Mouse (Mus musculus): ENCODE results near the gene Rabif. TPM values are rescaled to one million over a fixed set of nuclear protein-coding genes. Genes with fewer than 3 reads are reported as not detected.

Gene Rabif
- polyA plus RNA-seq, 1 experiment from 2014 or later = 73.9 TPM

DNA sequence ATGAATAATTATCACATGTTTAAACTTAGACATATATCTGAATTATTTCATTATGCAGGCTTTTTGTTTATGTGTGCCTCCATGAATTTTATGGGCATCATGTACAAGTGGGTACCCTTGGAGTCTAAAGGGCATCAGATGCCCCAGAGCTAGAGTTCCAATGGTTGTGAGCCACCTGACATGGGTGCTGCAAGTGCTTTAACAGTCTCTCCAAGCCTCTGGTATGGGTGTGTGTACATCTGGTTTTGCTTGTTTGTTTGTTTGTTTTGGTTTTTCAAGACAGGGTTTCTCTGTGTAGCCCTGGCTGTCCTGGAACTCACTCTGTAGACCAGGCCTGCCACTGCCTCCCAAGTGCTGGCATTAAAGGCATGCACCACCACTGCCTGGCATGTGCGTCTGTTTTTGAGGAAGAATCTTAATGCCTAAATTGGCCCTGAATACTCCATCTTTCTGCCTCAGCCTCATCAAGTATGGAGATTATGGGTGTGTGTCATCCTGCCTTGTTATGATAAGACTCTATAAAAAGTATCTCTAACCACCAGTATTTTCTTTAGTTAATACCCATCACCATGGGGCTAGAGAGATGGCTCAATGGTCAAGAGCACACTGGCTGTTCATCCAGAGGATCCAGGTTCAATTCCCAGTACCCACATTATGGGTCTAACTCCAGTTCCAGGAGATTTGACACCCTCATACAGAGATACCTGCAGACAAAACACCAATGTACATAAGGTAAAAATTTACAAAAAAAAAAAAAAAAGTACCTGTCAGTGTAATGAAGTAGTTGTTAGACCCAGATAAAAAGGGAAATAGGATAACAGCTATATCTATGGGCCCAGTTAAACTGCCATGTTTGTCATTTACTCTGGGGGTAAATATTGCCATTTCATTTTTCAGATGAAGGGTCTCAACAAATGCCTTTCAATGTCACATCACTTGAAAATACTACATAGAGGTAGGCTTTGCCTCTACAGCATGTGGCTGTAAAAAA is 33.9 kb upstream of the Rabif start:
- ATAC-seq (ENCODE audit: low FRiP score) (no peak), DNase-seq (ENCODE audit: low spot score) (no peak)
- H3K4me2 ChIP-seq (replicated peaks) = no peak overlapping the region
- H3K4me3 ChIP-seq (replicated peaks; ENCODE audit: low read length) = no peak overlapping the region
- 96% methylated on average over 1 of the region's 1 CpGs for WGBS
- H3K27ac ChIP-seq = no peak overlapping the region
- H3K36me3 ChIP-seq (replicated peaks; ENCODE audit: control insufficient read depth, insufficient read depth) = peaks cover 68% of the 10 kb centered on the region
- no peaks in the 10 kb centered on the region for H3K9me3 ChIP-seq (ENCODE audit: control insufficient read depth, low read length)
- H3K4me1 ChIP-seq (replicated peaks; ENCODE audit: control insufficient read depth, insufficient read depth, low read length) = peaks cover 8% of the 10 kb centered on the region
- no peak overlapping the region for H3K9ac ChIP-seq
- H3K27me3 ChIP-seq (ENCODE audit: control insufficient read depth, insufficient read depth, low read length) = no peaks in the 10 kb centered on the region

DNA sequence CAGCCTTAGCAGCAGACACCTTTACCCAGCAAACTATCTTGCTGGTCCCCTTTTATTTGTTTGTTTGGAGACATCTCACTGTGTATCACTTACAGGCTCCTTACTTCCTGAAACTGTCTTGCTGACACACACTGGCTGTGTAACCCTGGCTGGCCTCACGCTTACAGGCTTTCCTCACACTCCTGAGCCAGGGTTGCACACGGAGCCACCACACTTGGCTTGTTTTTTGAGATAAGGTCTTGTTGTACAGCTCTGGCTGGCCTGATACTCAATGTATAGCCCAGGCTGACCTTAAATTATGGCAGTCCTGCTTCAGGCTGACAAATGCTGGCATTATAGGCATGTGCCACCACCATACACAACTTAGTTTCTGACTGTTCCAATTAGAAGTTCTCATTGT is 9.8 kb upstream of the Rabif start:
- WGBS = 97% methylated on average over 2 of the region's 2 CpGs
- Histone ChIP-seq H3K9ac (no peak overlapping the region), H3K27ac (no peak overlapping the region), H3K9me3 (ENCODE audit: control insufficient read depth, low read length) (no peaks in the 10 kb centered on the region), H3K4me3 (replicated peaks; ENCODE audit: low read length) (no peak overlapping the region), H3K4me1 (replicated peaks; ENCODE audit: control insufficient read depth, insufficient read depth, low read length) (no peaks in the 10 kb centered on the region), H3K27me3 (ENCODE audit: control insufficient read depth, insufficient read depth, low read length) (no peaks in the 10 kb centered on the region), H3K4me2 (replicated peaks) (no peak overlapping the region), H3K36me3 (replicated peaks; ENCODE audit: control insufficient read depth, insufficient read depth) (peaks cover 72% of the 10 kb centered on the region)
- ATAC-seq (ENCODE audit: low FRiP score) (no peak), DNase-seq (ENCODE audit: low spot score) (no peak)

DNA sequence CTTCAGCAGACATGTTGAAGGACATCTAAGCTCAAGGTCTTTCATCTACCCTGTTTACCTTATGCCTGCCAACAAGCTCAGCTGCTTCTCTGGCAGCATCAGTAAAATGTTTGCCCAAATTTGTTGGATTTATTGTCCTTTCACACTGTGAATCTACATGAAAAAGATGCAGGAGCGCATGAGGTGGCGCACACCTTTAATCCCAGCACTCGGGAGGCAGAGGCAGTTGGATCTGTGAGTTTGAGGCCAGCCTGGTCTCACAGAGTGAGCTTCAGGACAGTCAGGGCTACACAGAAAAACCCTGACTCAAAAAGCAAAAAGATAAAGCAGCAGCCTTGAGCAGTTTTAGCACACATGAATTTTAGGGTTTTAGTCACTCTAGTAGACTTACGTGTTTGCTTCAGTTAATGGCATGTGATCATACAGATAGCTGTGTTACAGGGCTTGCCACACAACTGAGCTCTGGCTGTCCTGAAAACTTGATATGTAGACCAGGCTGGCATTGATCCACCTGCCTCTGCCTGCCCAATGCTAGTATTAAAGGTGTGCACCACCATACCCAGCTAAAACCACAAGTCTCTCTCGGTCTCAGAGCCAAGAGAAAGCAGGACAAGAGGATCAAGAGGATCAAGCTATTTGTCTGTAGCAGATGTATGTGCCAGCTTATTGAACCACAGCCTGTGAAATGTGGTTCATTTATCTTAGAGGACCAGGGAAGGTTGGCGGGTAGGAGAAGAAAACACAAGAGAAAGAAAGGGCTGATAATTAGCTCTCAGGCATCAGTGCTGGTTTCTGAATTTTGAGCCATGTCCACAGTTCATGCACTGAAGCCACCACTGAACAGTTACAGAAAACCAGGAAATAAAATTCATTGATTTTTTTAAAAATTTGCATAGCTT is 3.3 kb upstream of the Rabif start:
- Histone ChIP-seq H3K9me3 (ENCODE audit: control insufficient read depth, low read length) (no peaks in the 10 kb centered on the region), H3K27ac (no peak overlapping the region), H3K36me3 (replicated peaks; ENCODE audit: control insufficient read depth, insufficient read depth) (peaks cover 51% of the 10 kb centered on the region), H3K4me2 (replicated peaks) (no peak overlapping the region), H3K4me1 (replicated peaks; ENCODE audit: control insufficient read depth, insufficient read depth, low read length) (peaks cover 17% of the 10 kb centered on the region), H3K9ac (no peak overlapping the region), H3K27me3 (ENCODE audit: control insufficient read depth, insufficient read depth, low read length) (no peaks in the 10 kb centered on the region), H3K4me3 (replicated peaks; ENCODE audit: low read length) (no peak overlapping the region)
- DNase-seq (ENCODE audit: low spot score) (no peak), ATAC-seq (ENCODE audit: low FRiP score) (no peak)
- 91% methylated on average over 6 of the region's 6 CpGs for WGBS

DNA sequence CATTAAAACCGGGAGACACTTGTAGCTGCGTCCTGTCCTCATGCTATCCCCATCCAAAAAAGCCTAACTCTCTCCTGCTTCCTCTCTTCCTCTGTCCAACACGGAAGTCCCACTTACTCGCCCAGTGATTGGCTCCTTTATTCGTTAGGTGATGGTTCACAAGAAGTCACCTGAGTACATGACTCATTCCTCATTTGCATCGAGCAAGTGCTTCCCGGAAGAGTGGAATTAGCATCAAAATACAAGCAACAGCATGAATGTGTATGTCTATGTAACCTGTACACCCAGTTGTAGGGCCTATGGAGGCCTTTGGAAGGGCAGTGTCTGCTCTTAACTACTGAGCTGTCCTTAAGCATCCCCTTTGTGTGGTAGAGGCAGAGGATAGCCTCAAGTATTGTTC is 2.2 kb upstream of the Rabif start:
- no peak for ATAC-seq (ENCODE audit: low FRiP score)
- Histone ChIP-seq H3K4me1 (replicated peaks; ENCODE audit: control insufficient read depth, insufficient read depth, low read length) (peaks cover 19% of the 10 kb centered on the region), H3K36me3 (replicated peaks; ENCODE audit: control insufficient read depth, insufficient read depth) (peaks cover 43% of the 10 kb centered on the region), H3K9me3 (ENCODE audit: control insufficient read depth, low read length) (no peaks in the 10 kb centered on the region), H3K4me3 (replicated peaks; ENCODE audit: low read length) (no peak overlapping the region), H3K9ac (no peak overlapping the region), H3K4me2 (replicated peaks) (no peak overlapping the region), H3K27ac (no peak overlapping the region), H3K27me3 (ENCODE audit: control insufficient read depth, insufficient read depth, low read length) (no peaks in the 10 kb centered on the region)
- 77% methylated on average over 7 of the region's 7 CpGs for WGBS
- DNase-seq (ENCODE audit: low spot score) = no peak

DNA sequence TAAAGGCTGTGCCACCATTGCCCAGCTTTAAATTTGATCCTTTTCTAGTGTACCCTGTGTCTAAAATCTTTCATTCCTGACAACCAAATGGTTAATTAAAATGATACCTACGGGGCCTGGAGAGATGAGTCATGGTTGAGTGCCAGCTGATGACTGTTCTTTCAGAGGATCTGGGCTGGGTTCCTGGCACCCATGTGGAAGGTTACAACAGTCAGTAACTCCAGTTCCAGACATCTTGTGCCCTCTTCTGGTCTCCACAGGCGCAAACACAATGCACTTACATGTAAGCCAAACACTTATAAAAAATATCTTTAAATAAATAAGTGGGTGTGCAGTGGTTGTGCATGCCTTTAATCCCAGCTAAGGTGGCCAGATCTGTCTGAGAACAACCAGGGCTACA is 952 bp upstream of the Rabif start:
- H3K9ac ChIP-seq = peak overlapping the region; percentile 67; the same call in 1 of the 2 replicates
- H3K4me2 ChIP-seq (replicated peaks) = peak overlapping the region; percentile 74
- WGBS = 77% methylated on average over 2 of the region's 2 CpGs
- no peaks in the 10 kb centered on the region for H3K9me3 ChIP-seq (ENCODE audit: control insufficient read depth, low read length)
- DNase-seq (ENCODE audit: low spot score) = no peak
- H3K36me3 ChIP-seq (replicated peaks; ENCODE audit: control insufficient read depth, insufficient read depth) = peaks cover 33% of the 10 kb centered on the region
- no peaks in the 10 kb centered on the region for H3K27me3 ChIP-seq (ENCODE audit: control insufficient read depth, insufficient read depth, low read length)
- no peak for ATAC-seq (ENCODE audit: low FRiP score)
- peaks cover 19% of the 10 kb centered on the region for H3K4me1 ChIP-seq (replicated peaks; ENCODE audit: control insufficient read depth, insufficient read depth, low read length)
- H3K4me3 ChIP-seq (replicated peaks; ENCODE audit: low read length) = no peak overlapping the region
- peak overlapping the region; percentile 88; the same call in 1 of the 2 replicates for H3K27ac ChIP-seq

DNA sequence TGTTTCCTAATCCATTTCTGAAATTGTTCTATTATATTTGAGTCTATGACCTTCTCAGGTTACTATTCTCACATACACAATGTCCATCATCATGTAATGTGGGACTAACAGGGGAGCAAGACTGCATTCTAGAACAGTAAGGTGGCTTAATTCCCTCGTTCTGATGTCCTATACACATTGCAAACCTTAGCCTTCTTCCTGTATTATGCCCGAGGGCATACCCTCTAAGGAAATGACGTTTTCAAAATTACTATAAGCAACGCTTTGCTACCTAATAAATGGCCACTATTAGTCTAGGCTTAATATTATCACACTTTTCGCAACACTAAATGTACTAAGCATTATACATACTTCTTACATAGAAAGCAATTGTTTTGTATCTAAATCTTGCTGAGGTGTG is 492 bp upstream of the Rabif start:
- WGBS = 27% methylated on average over 5 of the region's 5 CpGs
- Histone ChIP-seq H3K9ac (peak overlapping the region; percentile 67), H3K4me2 (replicated peaks) (peak overlapping the region; percentile 74), H3K27ac (peak overlapping the region; percentile 88), H3K9me3 (ENCODE audit: control insufficient read depth, low read length) (no peaks in the 10 kb centered on the region), H3K4me1 (replicated peaks; ENCODE audit: control insufficient read depth, insufficient read depth, low read length) (peaks cover 19% of the 10 kb centered on the region), H3K4me3 (replicated peaks; ENCODE audit: low read length) (peak overlapping the region; percentile 63), H3K36me3 (replicated peaks; ENCODE audit: control insufficient read depth, insufficient read depth) (peaks cover 32% of the 10 kb centered on the region), H3K27me3 (ENCODE audit: control insufficient read depth, insufficient read depth, low read length) (no peaks in the 10 kb centered on the region)
- ATAC-seq (ENCODE audit: low FRiP score) (no peak), DNase-seq (ENCODE audit: low spot score) (no peak)

DNA sequence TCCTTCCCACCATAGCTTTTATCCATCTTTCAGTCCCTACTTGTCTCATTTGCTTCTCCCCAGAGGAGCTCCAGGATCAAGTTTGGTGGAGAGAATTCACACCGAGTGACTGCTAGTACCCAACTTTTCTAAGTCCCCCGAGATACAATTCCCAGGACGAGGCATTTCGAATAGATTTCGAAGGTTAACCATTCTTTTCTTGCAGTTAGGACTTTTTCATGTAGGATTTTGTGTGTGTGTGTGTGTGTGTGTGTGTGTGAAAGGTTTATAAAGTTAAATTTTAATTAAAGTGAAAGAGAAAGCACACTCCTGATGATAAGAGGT is 730 bp downstream of the Rabif start:
- WGBS = 20% methylated on average over 5 of the region's 5 CpGs
- ATAC-seq (ENCODE audit: low FRiP score) (no peak), DNase-seq (ENCODE audit: low spot score) (no peak)
- peak overlapping the region; percentile 67 for H3K9ac ChIP-seq
- H3K27me3 ChIP-seq (ENCODE audit: control insufficient read depth, insufficient read depth, low read length) = no peaks in the 10 kb centered on the region
- H3K4me3 ChIP-seq (replicated peaks; ENCODE audit: low read length) = peak overlapping the region; percentile 63
- H3K4me1 ChIP-seq (replicated peaks; ENCODE audit: control insufficient read depth, insufficient read depth, low read length) = peaks cover 19% of the 10 kb centered on the region
- peak overlapping the region; percentile 74 for H3K4me2 ChIP-seq (replicated peaks)
- peak overlapping the region; percentile 88 for H3K27ac ChIP-seq
- H3K36me3 ChIP-seq (replicated peaks; ENCODE audit: control insufficient read depth, insufficient read depth) = peaks cover 20% of the 10 kb centered on the region; the same call in 1 of the 2 replicates
- H3K9me3 ChIP-seq (ENCODE audit: control insufficient read depth, low read length) = no peaks in the 10 kb centered on the region

DNA sequence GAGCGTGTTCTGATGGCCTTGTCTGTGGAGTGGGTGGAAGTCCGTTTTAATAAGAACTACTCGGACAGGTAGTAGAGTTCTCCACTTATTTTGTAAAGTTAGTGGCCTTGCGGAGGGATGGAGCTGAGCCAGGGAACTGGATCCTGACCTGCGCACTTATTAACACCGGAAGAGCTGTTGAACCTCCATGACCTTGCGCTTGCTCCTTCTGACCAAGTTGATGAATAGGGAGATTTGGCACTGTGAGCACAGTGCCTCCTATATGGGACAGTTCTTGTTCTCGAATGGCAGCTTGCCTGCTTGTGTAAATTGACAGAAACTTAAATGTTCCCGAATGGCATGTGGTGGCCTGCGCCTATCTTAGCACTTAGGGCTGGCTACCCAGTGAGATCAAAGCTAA is 1.5 kb downstream of the Rabif start:
- H3K4me2 ChIP-seq (replicated peaks) = no peak overlapping the region; the same call in 1 of the 2 replicates
- no peaks in the 10 kb centered on the region for H3K27me3 ChIP-seq (ENCODE audit: control insufficient read depth, insufficient read depth, low read length)
- WGBS = 87% methylated on average over 10 of the region's 10 CpGs
- no peak for ATAC-seq (ENCODE audit: low FRiP score)
- peaks cover 19% of the 10 kb centered on the region for H3K4me1 ChIP-seq (replicated peaks; ENCODE audit: control insufficient read depth, insufficient read depth, low read length)
- no peaks in the 10 kb centered on the region for H3K9me3 ChIP-seq (ENCODE audit: control insufficient read depth, low read length)
- H3K36me3 ChIP-seq (replicated peaks; ENCODE audit: control insufficient read depth, insufficient read depth) = 0 out of 2 replicates have a peak, but pooled peaks cover 14% of the 10 kb centered on the region
- H3K27ac ChIP-seq = no peak overlapping the region
- DNase-seq (ENCODE audit: low spot score) = no peak
- no peak overlapping the region for H3K4me3 ChIP-seq (replicated peaks; ENCODE audit: low read length)
- no peak overlapping the region; the same call in 1 of the 2 replicates for H3K9ac ChIP-seq

DNA sequence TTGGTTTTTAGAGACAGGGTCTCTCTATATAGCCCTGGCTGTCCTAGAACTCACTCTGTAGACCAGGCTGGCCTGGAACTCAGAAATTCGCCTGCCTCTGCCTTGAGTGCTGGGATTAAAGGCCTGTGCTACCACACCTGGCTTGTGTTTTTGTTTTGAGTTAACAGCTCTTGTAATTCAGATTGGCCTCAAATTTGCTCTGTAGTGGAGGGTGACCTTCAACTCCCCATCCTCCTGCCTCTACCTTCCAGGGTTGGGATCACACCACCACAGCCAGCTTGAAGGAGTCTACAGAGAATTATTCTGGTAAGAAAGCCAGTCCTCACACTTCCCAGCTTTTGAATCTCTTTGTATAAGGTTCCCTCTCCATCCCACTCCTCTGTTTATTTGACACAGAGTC is 6.5 kb downstream of the Rabif start:
- ATAC-seq (ENCODE audit: low FRiP score) = no peak
- Histone ChIP-seq H3K9me3 (ENCODE audit: control insufficient read depth, low read length) (no peaks in the 10 kb centered on the region), H3K27me3 (ENCODE audit: control insufficient read depth, insufficient read depth, low read length) (no peaks in the 10 kb centered on the region), H3K4me3 (replicated peaks; ENCODE audit: low read length) (no peak overlapping the region), H3K27ac (no peak overlapping the region), H3K4me2 (replicated peaks) (no peak overlapping the region), H3K4me1 (replicated peaks; ENCODE audit: control insufficient read depth, insufficient read depth, low read length) (peaks cover 5% of the 10 kb centered on the region; the same call in 1 of the 2 replicates), H3K36me3 (replicated peaks; ENCODE audit: control insufficient read depth, insufficient read depth) (peaks cover 20% of the 10 kb centered on the region), H3K9ac (no peak overlapping the region)
- no peak for DNase-seq (ENCODE audit: low spot score)
- 94% methylated on average over 1 of the region's 1 CpGs for WGBS

Data from hindbrain, embryonic 14.5 days (tissue).